Mouse (Mus musculus): ENCODE data around the gene Rae1. TPM values are rescaled to one million over a fixed set of nuclear protein-coding genes. Genes with fewer than 3 reads are reported as not detected.

Gene Rae1
- polyA plus RNA-seq, 1 experiment from 2014 or later = 148 TPM

DNA sequence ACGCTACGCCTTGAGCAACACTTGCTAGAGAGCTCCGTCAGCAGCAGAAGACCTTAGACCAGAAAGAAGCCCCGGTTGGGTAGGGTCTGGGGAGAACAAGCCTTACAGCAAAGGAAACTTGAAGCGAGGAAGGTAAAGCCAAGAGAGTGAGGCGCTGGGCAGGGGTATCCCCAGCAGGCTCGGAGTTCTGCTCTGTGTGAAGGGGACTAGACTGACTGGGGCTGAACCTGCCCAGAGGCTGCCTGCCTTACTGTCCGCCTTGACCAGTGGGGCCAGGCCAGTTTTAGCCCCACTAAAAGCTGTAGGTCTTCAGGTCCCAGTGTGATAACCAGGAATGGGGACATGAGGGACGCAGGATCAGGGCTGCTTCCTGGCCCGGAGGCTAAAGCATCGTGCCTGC, 20.5 kb downstream of the Rae1 start, which contains the start of gene Rbm38:
Gene Rbm38, plus strand, starts transcription at position 69 of the 400 bp plus-strand sequence.
- Histone ChIP-seq H3K4me2 (peak within 1 kb of the TSS; percentile 86), H3K9me3 (no peaks in the 10 kb centered on the region), H3K4me1 (peaks cover 53% of the 10 kb centered on the region), H3K27ac (no peak within 1 kb of the TSS), H3K27me3 (peaks cover 21% of the 10 kb centered on the region), H3K36me3 (peaks cover 22% of the 10 kb centered on the region), H3K4me3 (peak within 1 kb of the TSS; percentile 79), H3K9ac (peak within 1 kb of the TSS; percentile 65)
- WGBS = 27% methylated on average over 11 of the region's 11 CpGs
- no peak for ATAC-seq (ENCODE audit: insufficient number of reproducible peaks, insufficient read depth, low FRiP score, low TSS enrichment, low read depth)

DNA sequence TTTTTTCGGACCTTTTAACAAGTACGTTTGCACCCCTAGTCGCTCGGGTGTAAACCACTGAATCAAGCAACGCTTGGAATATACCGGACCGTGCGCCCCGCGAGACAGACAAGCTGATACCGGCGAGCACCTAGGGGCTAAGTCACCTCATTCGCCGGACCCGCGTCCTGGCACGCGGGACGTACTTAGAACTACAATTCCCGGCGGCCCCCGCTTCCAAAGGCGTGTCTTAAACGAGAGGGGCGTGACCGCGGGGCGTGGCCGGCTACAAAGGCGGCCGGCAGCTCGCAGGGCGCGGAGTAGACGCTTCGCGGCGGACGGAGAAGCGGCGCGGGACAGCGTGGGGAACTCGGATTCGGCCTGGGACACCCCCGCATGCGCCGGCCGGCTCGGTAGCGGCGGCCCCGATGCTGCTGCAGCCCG, 21.7 kb downstream of the Rae1 start:
- H3K9me3 ChIP-seq = no peaks in the 10 kb centered on the region
- no peak overlapping the region for H3K27ac ChIP-seq
- H3K9ac ChIP-seq = peak overlapping the region; percentile 76
- peaks cover 21% of the 10 kb centered on the region for H3K27me3 ChIP-seq
- peak; percentile 53; the same call in 1 of the 2 replicates for ATAC-seq (ENCODE audit: insufficient number of reproducible peaks, insufficient read depth, low FRiP score, low TSS enrichment, low read depth)
- WGBS = under 1% methylated on average over 54 of the region's 54 CpGs
- H3K36me3 ChIP-seq = peaks cover 15% of the 10 kb centered on the region
- H3K4me1 ChIP-seq = peaks cover 63% of the 10 kb centered on the region
- H3K4me2 ChIP-seq = peak overlapping the region; percentile 86
- peak overlapping the region; percentile 79 for H3K4me3 ChIP-seq

DNA sequence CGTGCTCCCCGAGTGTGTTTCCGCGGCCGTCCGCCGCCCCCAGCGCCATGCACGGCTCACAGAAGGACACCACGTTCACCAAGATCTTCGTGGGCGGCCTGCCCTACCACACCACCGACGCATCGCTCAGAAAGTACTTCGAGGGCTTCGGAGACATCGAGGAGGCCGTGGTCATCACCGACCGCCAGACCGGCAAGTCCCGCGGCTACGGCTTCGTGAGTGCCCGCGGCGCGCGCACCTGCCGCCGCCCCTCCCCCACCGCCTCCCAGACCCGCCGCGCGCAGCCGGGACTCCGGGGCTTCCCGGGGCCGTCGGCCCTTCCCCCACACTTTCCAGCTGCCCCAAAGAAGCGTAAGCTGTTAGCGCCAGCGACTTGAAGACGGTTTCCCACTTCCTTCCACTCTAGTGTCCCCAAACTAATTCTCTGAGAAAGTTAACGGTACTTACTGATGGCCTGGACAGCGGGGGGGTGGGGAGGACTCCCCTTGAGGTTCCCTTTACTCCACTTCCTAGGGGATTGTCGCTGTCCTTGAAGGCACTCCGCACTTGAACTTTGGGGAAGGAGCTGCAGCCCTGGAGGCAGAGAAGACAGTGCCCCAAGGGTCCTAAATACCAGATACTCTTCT, 22.3 kb downstream of the Rae1 start:
- Histone ChIP-seq H3K9ac (peak overlapping the region; percentile 76), H3K9me3 (no peaks in the 10 kb centered on the region), H3K36me3 (peaks cover 15% of the 10 kb centered on the region), H3K27me3 (peaks cover 21% of the 10 kb centered on the region), H3K27ac (0 out of 2 replicates have a peak overlapping the region, but pooled peaks have one; percentile 2), H3K4me3 (peak overlapping the region; percentile 79), H3K4me1 (peaks cover 68% of the 10 kb centered on the region), H3K4me2 (peak overlapping the region; percentile 86)
- ATAC-seq (ENCODE audit: insufficient number of reproducible peaks, insufficient read depth, low FRiP score, low TSS enrichment, low read depth) = 0 out of 2 replicates have a peak, but pooled peaks have one; percentile 1
- WGBS = under 1% methylated on average over 51 of the region's 51 CpGs

GRCm38 (mm10) chr2:173022813-173023212, 22.9 kb downstream of the Rae1 start:
- peak overlapping the region; percentile 86 for H3K4me2 ChIP-seq
- peak overlapping the region; percentile 79 for H3K4me3 ChIP-seq
- peak overlapping the region; percentile 2; the same call in 1 of the 2 replicates for H3K27ac ChIP-seq
- peak overlapping the region; percentile 76 for H3K9ac ChIP-seq
- H3K4me1 ChIP-seq = peaks cover 74% of the 10 kb centered on the region
- no peaks in the 10 kb centered on the region for H3K9me3 ChIP-seq
- H3K27me3 ChIP-seq = peaks cover 21% of the 10 kb centered on the region
- H3K36me3 ChIP-seq = peaks cover 19% of the 10 kb centered on the region
- no peak for ATAC-seq (ENCODE audit: insufficient number of reproducible peaks, insufficient read depth, low FRiP score, low TSS enrichment, low read depth)
- WGBS = 31% methylated on average over 10 of the region's 10 CpGs

- Histone ChIP-seq H3K4me3 (peak overlapping the region; percentile 79), H3K9me3 (no peaks in the 10 kb centered on the region), H3K36me3 (peaks cover 25% of the 10 kb centered on the region), H3K9ac (peak overlapping the region; percentile 76), H3K27me3 (peaks cover 21% of the 10 kb centered on the region), H3K4me2 (peak overlapping the region; percentile 86), H3K27ac (no peak overlapping the region), H3K4me1 (peaks cover 80% of the 10 kb centered on the region)
- ATAC-seq (ENCODE audit: insufficient number of reproducible peaks, insufficient read depth, low FRiP score, low TSS enrichment, low read depth) = no peak
- 85% methylated on average over 7 of the region's 7 CpGs for WGBS
Observed at GRCm38 (mm10) chr2:173023371-173023851, 23.5 kb downstream of the Rae1 start.

DNA sequence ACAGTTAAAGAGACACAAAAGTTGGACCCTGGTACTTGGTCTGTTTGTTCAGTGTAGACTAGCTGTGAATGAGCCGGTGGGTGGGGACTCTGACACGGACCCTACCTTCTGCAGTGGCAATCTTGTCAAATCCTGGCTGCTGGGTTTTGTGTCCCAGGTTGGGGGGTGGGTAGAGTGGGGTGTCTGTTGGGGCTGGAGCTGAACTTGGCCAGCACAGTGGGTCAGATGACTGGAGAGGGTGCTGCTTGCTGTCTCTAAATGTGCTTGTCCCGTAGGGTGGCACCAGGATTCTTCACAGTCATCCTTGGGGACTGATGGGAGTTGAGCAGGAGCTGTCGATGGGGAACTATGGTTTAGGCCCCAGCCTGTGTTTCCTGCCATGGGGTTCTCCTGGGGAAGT, 24.0 kb downstream of the Rae1 start:
- H3K9me3 ChIP-seq = no peaks in the 10 kb centered on the region
- peak overlapping the region; percentile 76; the same call in 1 of the 2 replicates for H3K9ac ChIP-seq
- peaks cover 79% of the 10 kb centered on the region for H3K4me1 ChIP-seq
- H3K27ac ChIP-seq = no peak overlapping the region
- WGBS = 73% methylated on average over 4 of the region's 4 CpGs
- H3K4me3 ChIP-seq = peak overlapping the region; percentile 79; the same call in 1 of the 2 replicates
- peak overlapping the region; percentile 86; the same call in 1 of the 2 replicates for H3K4me2 ChIP-seq
- no peak for ATAC-seq (ENCODE audit: insufficient number of reproducible peaks, insufficient read depth, low FRiP score, low TSS enrichment, low read depth)
- H3K36me3 ChIP-seq = peaks cover 31% of the 10 kb centered on the region
- H3K27me3 ChIP-seq = peaks cover 15% of the 10 kb centered on the region

DNA sequence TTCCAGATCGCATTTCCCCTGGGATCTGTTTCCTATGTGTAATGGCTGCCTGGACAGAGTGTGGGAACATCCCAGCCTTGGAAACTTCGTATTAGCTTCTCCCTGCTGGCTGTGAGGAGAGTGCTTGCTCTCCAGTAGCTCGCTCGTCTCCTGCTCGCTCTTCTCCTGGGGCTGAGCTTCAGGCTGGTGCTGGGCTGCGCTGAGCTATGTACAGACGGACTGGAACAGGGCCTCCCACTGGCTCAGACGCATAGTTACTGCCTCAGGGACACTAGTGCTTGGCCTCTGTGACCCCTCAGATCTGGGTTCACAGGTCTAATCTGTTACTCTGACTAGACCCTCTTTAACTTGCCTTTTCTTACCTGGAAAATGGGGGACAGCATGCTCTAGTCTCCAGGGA, 24.5 kb downstream of the Rae1 start:
- Histone ChIP-seq H3K4me2 (peak overlapping the region; percentile 86; the same call in 1 of the 2 replicates), H3K9ac (peak overlapping the region; percentile 46; the same call in 1 of the 2 replicates), H3K36me3 (peaks cover 35% of the 10 kb centered on the region), H3K27me3 (peaks cover 11% of the 10 kb centered on the region), H3K9me3 (no peaks in the 10 kb centered on the region), H3K27ac (no peak overlapping the region), H3K4me1 (peaks cover 76% of the 10 kb centered on the region), H3K4me3 (no peak overlapping the region)
- 69% methylated on average over 8 of the region's 8 CpGs for WGBS
- no peak for ATAC-seq (ENCODE audit: insufficient number of reproducible peaks, insufficient read depth, low FRiP score, low TSS enrichment, low read depth)

- H3K4me1 ChIP-seq = peaks cover 70% of the 10 kb centered on the region
- peak overlapping the region; percentile 5; the same call in 1 of the 2 replicates for H3K4me2 ChIP-seq
- H3K27me3 ChIP-seq = peaks cover 9% of the 10 kb centered on the region
- no peak overlapping the region for H3K4me3 ChIP-seq
- H3K27ac ChIP-seq = no peak overlapping the region
- H3K9me3 ChIP-seq = no peaks in the 10 kb centered on the region
- 43% methylated on average over 4 of the region's 4 CpGs for WGBS
- no peak for ATAC-seq (ENCODE audit: insufficient number of reproducible peaks, insufficient read depth, low FRiP score, low TSS enrichment, low read depth)
- H3K36me3 ChIP-seq = peaks cover 40% of the 10 kb centered on the region
- H3K9ac ChIP-seq = 0 out of 2 replicates have a peak overlapping the region, but pooled peaks have one; percentile 49
Observed at GRCm38 (mm10) chr2:173024938-173025337, 25.0 kb downstream of the Rae1 start.

- H3K27ac ChIP-seq = peak overlapping the region; percentile 58
- H3K4me2 ChIP-seq = peak overlapping the region; percentile 14; the same call in 1 of the 2 replicates
- H3K9me3 ChIP-seq = no peaks in the 10 kb centered on the region
- H3K36me3 ChIP-seq = peaks cover 53% of the 10 kb centered on the region
- no peak for ATAC-seq (ENCODE audit: insufficient number of reproducible peaks, insufficient read depth, low FRiP score, low TSS enrichment, low read depth)
- WGBS = 72% methylated on average over 5 of the region's 5 CpGs
- no peak overlapping the region for H3K4me3 ChIP-seq
- no peaks in the 10 kb centered on the region for H3K27me3 ChIP-seq
- H3K9ac ChIP-seq = no peak overlapping the region
- peaks cover 63% of the 10 kb centered on the region for H3K4me1 ChIP-seq
Observed at GRCm38 (mm10) chr2:173026286-173026685, 26.4 kb downstream of the Rae1 start.

- peak; percentile 16; the same call in 1 of the 2 replicates for ATAC-seq (ENCODE audit: insufficient number of reproducible peaks, insufficient read depth, low FRiP score, low TSS enrichment, low read depth)
- 69% methylated on average over 3 of the region's 3 CpGs for WGBS
- peaks cover 57% of the 10 kb centered on the region for H3K36me3 ChIP-seq
Observed at GRCm38 (mm10) chr2:173026688-173027131, 26.8 kb downstream of the Rae1 start.

DNA sequence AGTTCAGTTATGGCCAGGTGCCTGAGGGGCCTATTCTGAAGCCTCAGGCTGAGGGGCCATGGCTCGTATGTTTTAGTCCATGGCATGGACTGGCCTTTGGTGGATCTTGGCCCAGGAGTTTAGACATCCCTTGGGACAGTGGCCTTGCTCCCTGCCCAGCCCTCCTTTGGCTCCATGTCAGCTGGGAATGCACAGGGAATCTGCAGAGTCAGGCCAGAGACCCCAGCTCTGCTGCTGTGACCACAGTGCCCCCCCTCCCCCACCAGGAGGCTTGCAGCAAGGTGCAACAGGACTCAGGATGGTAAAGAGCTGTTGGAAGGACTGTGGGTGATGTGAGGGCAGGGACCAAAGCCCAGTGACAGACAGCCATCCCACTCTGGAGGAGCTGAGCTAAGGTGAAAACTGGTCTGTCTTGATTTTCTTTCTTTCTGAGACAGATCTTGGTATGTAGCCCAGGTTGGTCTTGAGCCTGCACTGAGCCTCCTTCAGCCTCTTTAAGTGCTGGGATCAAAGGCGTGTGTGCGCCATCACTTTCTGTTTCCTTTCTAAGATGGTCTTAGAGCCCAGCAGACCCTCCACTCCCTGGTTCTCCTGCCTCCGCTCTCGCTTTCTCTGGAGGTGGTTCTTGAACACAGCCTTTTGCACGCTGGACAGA, 27.4 kb downstream of the Rae1 start:
- 79% methylated on average over 6 of the region's 6 CpGs for WGBS
- Histone ChIP-seq H3K9me3 (no peaks in the 10 kb centered on the region), H3K4me2 (peak overlapping the region; percentile 14), H3K27me3 (no peaks in the 10 kb centered on the region), H3K36me3 (peaks cover 63% of the 10 kb centered on the region), H3K4me3 (no peak overlapping the region), H3K9ac (no peak overlapping the region), H3K27ac (peak overlapping the region; percentile 58; the same call in 1 of the 2 replicates), H3K4me1 (peaks cover 61% of the 10 kb centered on the region)
- no peak for ATAC-seq (ENCODE audit: insufficient number of reproducible peaks, insufficient read depth, low FRiP score, low TSS enrichment, low read depth)

More at GRCm38 (mm10) chr2:173026688-173027131, 26.8 kb downstream of the Rae1 start:
- no peaks in the 10 kb centered on the region for H3K27me3 ChIP-seq
- peak overlapping the region; percentile 58 for H3K27ac ChIP-seq
- H3K4me2 ChIP-seq = peak overlapping the region; percentile 14
- no peaks in the 10 kb centered on the region for H3K9me3 ChIP-seq
- H3K9ac ChIP-seq = peak overlapping the region; percentile 27; the same call in 1 of the 2 replicates
- H3K4me3 ChIP-seq = no peak overlapping the region
- peaks cover 63% of the 10 kb centered on the region for H3K4me1 ChIP-seq
